Mouse (Mus musculus) left cerebral cortex, adult 11 months (tissue): Measurements from ENCODE around the gene Gm49776.

ENCODE experiments used
- DNase-seq: peaks from one replicate; pipeline ENCODE4 v3.0.0; 2022; ENCODE audit warnings: low spot score

The Gm49776 gene

DNA sequence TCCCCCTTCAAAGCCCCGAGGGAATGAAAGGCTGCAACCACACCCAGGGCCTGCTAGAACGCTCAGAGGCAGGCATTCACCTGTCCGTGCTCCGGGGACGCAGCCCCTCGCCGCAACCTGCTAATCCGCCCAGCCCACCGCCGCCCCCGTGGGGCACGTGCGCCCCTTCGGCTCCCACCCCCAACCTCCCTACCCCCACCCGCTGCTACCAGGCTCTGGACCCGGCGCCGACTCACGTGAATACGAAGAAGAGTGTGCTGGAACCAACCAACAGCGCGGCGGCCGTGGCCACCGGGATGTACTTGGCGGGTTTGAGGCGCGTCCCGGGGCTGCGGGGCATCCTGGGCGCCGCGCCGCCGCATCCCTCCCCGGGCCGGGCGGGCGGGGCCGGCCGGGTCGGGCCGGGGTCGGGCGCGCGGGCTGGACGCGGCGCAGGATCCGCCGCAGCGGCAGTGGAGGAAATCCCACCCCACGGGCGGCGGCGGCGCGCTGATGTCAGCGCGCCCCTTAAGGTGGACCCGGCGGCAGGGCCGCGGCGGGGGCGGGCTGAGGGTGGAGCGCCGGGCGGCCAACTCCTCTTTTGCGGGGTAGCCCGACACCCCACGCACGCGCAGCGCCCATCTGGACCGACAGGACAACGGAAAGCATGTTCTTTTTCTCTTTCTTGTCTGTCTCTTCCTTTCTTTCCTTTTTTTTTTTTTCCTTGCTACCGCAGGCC is 23.3 kb downstream of the Gm49776 start, which contains the start of gene Zdhhc8:
Gene Zdhhc8, minus strand, starts transcription at position 466 of the 718 bp plus-strand sequence.
- DNase-seq: no peak

DNA sequence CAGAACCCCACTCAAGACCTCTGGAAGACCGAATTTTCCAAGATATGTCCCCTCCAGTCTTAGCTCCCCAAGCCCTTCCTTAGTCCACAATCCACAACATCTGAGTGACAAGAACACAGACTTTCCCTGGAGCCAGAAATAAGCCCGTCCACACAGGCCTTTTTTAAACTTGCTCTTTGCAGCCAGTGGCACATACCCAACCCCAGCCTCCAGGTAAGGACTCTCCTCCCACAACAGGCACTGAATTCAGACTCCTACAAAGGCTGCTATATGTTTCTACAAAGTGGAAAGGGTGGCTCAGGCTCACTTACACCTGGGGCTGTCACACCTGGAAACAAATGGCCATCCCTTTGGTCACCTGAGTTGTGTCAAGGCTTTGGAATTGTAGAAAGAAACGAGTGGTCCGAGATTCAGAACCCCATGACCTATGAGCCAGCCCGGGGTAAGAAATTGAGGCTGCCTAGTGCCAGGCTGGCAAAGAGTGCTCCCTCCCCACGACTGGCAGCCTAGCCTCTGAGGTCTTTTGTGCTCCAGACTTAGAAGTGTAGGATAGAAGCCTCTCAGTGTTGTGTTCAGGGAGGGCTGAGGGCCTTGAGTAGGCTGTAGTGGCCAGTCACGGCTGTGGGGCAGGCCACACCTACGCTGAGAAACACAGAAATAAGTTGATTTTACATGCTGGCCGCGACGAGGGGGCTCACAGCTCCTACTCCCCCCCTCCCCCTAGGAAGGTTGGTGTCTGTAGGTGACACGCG is 24.0 kb downstream of the Gm49776 start:
- no peak for DNase-seq

GRCm38 (mm10) chr16:18233451-18233850 is 24.7 kb downstream of the Gm49776 start:
- no peak for DNase-seq

DNA sequence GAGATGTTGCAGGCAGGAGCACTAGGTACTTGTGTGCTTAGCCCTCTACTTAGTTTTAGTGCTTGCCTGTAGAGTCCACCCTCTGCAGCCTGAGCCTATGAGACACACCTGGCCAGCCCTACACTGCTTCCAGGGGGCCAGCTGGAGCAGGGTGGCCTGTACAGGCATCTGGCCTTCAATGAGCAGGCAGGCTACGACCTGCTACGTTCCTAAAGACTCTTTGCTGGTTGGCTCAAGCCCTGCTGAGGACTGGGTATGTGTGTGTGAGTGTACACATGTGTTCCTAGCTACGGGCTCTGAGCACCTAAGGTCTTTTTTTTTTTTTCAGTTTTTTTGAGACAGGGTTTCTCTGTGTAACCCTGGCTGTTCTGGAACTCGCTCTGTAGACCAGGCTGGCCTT is 26.7 kb downstream of the Gm49776 start:
- no peak for DNase-seq

- DNase-seq: no peak
Measured at GRCm38 (mm10) chr16:18231047-18231446, 27.1 kb downstream of the Gm49776 start.

- DNase-seq: no peak
Measured at GRCm38 (mm10) chr16:18230617-18231016, 27.5 kb downstream of the Gm49776 start.

- peak; percentile 83 for DNase-seq
Measured at GRCm38 (mm10) chr16:18229622-18230021, 28.5 kb downstream of the Gm49776 start.

- DNase-seq: no peak
Measured at GRCm38 (mm10) chr16:18228856-18229255, 29.3 kb downstream of the Gm49776 start.

DNA sequence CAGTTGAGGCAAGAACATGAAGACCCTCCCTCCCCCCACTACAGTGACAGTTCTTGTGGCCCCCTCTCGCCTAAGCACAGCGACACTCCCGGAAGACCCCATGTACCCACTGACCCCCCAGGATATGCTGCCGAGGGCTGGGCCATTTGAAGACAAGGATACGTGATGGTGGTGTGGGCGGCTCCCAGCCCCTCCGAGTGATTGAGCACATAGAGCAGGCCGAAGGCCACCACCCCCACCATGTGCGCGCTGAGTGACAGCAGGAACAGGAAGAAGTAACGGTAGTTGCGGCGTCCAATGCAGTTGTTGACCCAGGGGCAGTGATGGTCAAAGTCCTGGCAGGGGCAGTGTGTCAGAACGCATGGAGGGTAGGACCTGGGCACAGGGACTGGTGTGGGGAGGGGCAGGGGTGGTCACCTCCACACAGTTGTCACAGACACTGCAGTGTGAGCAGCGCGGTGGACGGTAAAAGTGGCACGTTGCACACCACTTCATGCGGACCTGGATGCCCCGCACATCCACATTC is 30.2 kb downstream of the Gm49776 start:
- no peak for DNase-seq

DNA sequence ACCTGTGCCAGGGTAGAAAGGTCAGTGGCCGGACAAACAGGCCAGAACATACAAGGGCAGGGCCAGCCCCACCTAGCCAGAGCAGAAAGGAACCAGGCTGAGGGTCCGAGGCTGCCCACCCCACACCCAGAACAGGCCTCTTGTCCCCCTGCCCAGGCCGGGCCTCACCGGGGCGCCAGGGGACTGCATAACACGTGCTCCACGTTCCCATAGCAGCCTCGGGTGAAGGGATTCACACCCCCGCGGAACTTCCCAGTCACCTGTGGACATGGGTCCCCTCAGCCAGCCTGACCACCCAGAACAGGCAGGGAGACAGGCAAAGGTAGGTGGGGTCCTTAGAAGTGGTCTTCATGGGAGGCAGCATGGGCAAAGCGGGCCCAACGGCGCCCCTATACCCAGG is 30.9 kb downstream of the Gm49776 start:
- DNase-seq: no peak

- no peak for DNase-seq
Measured at GRCm38 (mm10) chr16:18222188-18222587, 35.9 kb downstream of the Gm49776 start.

DNA sequence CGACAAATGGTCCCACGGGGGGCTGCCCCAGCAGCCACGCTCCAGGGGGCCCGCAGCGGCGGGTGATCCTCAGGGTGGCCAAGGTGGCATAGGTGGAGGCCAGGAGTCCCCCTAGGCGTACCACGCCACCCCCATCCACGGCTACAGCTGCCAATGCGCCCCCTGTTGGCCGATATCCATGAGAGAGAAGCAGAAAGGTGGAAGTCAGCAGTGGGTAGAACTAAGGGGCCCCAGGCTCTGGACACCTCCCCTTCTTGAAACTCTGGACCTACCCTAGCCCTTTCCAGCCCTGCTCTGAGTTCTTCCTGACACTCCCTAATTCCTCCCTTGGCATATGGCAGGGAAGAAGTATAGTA is 36.6 kb downstream of the Gm49776 start:
- DNase-seq: no peak

- no peak for DNase-seq
Measured at GRCm38 (mm10) chr16:18220856-18221542, 37.1 kb downstream of the Gm49776 start.

DNA sequence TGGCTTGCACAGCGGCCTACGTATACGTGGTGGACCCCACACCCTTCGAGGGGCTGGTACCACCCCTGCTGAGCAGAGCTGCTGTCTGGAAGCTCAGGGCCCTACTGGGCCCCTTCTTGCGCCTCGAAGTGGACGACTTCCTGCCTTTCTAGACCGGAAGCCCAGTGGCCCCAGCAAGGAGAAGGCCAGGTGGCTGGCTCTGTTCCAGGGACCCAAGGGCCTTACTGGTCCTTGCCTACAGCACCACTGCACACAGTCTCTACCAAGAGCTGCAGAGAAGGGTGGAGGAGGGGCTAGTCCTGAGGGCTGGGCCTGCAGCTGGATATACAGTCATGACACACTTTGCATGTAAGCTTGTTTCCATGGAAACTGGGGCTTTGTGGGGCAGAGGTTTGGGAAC is 38.1 kb downstream of the Gm49776 start:
- no peak for DNase-seq

DNA sequence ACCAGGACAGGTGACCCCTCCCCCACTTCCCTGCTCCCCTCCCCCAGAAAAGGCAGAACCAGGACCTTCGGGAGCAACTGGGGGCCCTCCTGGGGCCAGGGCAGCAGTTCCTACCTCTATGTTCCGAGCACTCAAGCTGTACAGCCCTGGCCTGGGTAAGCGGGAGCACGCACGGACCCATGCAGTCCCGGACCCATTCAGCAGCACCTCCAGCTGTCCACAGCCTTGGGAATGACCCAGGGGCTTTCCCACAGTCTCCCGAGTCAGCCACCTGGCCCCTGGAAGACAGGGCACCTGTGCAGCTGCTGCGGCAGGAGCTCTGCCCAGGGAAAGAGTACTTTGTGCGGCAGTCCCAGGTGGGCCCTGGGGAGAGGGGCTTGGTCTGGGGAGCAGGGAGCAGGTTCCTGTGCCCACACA is 39.5 kb downstream of the Gm49776 start:
- DNase-seq: no peak

DNA sequence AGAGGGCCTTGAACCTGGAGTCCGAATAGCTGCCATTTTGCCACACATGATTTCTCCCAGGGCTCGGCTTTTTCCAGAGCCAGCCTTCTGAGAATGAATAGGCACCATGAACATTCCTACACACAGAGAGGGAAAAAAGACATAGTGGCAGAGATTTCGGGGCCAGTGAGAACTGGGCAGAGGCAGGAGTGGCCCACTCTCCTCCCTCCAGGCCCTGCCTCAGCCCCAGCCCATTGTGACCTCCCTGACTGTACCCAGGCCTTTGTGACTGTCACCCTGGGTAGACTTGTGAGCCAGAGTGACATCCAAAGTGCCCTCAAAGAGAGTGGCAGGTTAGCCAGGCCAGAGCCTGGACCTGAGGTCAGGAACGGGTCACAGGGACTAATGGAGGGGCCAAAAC is 40.5 kb downstream of the Gm49776 start, which contains the start of gene Ccdc188:
Gene Ccdc188, plus strand, starts transcription at position 301 of the 400 bp plus-strand sequence.
- no peak for DNase-seq

GRCm38 (mm10) chr16:18214858-18215257 is 43.3 kb downstream of the Gm49776 start:
- no peak for DNase-seq

GRCm38 (mm10) chr16:18213689-18214088 is 44.4 kb downstream of the Gm49776 start:
- no peak for DNase-seq

- DNase-seq: peak; percentile 86
Measured at GRCm38 (mm10) chr16:18211417-18212171, 46.5 kb downstream of the Gm49776 start.

- peak; percentile 72 for DNase-seq
Measured at GRCm38 (mm10) chr16:18210701-18211416, 47.3 kb downstream of the Gm49776 start.

DNA sequence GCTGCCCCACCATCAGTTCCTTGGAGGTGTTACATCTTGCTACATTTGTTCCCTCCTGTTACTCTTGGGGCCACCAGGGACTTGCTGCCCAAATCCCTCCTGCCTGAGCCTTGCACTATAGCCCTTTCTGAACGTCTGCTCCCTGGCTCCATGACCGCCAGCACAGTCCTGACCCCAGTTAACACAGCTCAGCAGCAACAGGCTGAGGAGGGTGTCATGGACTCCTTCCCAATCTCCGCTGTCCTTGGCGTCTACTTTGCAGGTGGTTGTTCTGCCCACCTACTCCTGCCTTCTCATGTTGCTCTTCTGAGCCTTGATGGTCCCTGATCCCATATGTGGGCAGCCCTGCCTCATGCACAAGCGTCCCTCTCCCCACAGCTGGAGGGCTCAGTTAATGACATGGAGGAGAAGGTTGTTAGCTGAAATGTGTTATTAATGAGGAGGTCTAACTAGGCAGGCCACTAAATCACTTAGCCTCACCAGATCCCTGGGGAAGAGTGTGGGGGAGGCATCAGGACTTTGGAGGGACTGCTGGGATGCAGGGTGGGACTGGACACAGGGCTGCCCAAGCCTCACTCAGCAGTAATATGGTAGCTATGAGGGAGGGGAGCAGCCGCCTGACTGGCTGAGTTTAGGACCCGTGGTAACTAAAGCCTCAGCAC is 54.6 kb downstream of the Gm49776 start:
- no peak for DNase-seq
